Mouse (Mus musculus) hindlimb bud, embryonic 11.5 days (tissue): ENCODE data around the gene Minpp1.
"Not testable (repeated sequence)": the region's sequence is repeated elsewhere in the genome, so short reads cannot be mapped to it uniquely, and the experiment has no call there.

ENCODE experiments used
- DNase-seq: peaks from one replicate; pipeline ENCODE4 v3.0.0-alpha.2; 2012; ENCODE audit warnings: low read depth, low spot score; ENCODE audit errors: extremely low spot score

The Minpp1 gene

GRCm38 (mm10) chr19:32485681-32486105, at the start of gene Minpp1:
Gene Minpp1 (plus strand): TSS chr19:32485769.
- DNase-seq: no peak

DNA sequence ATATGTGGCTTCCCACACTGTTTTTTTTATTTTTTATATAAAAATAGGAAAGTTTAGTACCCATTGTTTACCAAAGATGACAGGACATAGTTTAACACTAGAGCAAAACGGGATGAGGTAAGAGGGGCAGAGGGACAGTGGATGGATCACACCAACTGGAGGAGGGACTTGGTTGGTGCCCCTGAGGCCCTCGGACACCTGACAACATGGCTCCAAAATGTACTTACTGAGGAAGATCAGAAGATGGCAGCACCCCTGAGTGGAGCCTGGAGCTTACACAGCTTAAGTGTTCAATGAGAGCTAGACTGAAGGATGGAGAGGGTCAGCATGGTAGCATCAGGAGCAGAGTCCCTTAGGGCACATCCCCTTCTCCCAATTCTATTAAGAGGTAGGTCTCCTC, 46.2 kb upstream of the Minpp1 start:
- DNase-seq: no peak

DNA sequence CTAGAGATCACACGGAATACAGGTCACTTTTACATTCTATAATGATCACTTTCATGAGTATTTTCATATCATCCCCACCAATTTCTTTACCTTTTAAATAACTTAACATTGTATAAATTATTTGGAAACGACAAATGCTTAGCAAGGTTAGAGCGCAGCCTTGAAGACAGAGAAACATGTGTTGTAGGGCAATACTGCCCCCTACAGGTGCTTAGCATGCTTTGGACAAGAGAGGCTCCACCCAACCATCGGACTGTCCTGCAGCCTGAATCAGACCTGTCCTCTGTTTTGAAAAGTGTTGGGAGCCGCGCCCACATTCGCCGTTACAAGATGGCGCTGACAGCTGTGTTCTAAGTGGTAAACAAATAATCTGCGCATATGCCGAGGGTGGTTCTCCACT, 44.0 kb upstream of the Minpp1 start:
- DNase-seq: no peak

DNA sequence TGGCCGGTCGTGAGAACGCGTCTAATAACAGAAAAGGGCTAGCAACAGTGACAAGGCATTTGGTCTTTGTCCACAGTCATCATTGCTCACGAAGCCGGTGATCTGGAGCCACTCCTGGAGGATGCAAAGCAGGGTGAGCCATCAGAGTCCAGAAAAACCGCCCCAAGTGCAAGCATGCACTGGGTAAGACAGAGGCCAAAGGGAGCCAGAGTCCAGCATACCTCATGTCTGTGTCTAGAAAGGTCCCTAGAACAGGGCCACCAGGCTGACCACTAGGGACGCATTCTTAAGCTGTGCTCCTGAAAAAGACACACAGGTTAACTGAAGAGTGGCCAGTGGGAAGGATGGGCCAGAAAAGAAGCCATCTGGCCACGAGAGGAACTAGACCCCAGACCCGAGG, 36.6 kb upstream of the Minpp1 start:
- no peak for DNase-seq

DNA sequence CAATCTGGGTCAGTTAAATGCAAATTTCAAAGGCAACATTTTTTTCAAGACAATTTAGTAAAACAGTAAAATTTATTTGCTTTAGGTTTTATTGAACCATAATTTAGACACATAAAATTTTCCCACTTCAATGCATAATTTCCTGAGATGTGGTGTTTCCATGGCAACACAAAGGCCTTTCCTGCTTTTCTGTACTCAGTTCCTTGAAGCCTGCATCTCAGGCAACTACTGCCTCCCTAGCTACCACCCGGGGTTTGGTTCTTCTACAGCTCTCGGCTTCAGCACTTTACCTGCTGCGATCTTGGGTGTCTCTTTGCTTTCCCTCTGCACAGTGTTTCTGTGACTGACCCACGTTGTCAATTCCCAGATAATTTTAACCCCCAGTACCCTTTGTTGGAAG, 33.3 kb upstream of the Minpp1 start:
- DNase-seq: no peak

GRCm38 (mm10) chr19:32456744-32457143, 28.8 kb upstream of the Minpp1 start:
- DNase-seq: no peak

GRCm38 (mm10) chr19:32457631-32458030, 27.9 kb upstream of the Minpp1 start:
- DNase-seq: not testable (repeated sequence)

- no peak for DNase-seq
Observed at GRCm38 (mm10) chr19:32463037-32463436, 22.5 kb upstream of the Minpp1 start.

DNA sequence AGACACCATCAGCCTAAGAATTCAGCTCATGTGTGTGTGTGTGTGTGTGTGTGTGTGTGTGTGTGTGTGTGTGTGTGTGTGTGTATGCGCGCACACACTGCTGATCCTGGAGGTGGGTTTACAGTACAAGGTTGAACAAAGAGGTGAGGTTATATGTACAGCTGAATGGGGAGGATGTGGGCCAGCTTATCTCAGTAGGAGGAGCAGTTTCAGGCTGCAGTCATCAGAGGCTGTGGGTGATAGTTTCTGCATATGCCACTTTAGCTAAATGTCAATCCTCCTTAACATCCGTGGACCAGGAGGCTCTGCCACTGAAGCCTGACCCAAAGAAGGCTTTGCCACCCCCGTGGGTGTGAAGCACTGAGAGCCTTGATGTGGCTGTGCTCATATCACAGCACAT, 20.3 kb upstream of the Minpp1 start:
- DNase-seq: no peak

GRCm38 (mm10) chr19:32466478-32466877, 19.1 kb upstream of the Minpp1 start, which contains the start of gene Rpl9-ps6:
Gene Rpl9-ps6 (minus strand): TSS chr19:32466578.
- no peak for DNase-seq

GRCm38 (mm10) chr19:32467325-32467724, 18.2 kb upstream of the Minpp1 start:
- DNase-seq: no peak

- DNase-seq: peak; percentile 61
Observed at GRCm38 (mm10) chr19:32470059-32470497, 15.5 kb upstream of the Minpp1 start.

GRCm38 (mm10) chr19:32470570-32471263, 14.9 kb upstream of the Minpp1 start:
- no peak for DNase-seq

DNA sequence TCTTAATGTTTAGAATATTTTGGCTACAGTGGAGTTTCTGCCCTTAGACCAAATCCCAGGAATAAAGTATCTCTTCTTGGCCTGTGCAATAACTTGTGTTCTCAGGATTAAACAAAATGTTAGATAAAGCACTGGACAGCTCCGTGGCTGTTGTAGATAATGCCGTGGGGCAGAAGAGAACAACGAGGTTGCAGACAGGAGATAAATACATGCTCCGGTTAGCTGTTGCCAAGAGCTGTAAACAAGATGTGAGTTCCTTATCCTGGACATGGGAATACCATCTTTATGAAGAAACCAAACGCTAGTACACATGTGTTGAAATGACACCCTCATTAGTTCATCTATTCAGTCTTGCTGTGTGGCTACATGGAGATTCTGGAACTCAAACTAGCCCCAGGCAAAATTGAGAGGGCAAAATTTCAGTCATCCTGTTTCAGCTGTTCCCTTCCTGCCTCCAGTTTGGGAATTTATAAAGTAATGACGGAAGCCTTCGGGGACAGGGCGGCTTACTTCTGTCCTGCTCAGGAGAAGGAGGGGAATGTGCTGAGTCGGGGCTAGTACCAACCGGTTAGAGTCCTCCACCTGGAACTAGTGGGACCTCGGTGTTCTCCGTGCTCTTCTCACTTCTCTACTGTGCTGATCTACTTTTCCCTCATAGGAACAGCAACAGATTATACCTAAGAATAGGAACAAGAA, 9.4 kb upstream of the Minpp1 start:
- no peak for DNase-seq

DNA sequence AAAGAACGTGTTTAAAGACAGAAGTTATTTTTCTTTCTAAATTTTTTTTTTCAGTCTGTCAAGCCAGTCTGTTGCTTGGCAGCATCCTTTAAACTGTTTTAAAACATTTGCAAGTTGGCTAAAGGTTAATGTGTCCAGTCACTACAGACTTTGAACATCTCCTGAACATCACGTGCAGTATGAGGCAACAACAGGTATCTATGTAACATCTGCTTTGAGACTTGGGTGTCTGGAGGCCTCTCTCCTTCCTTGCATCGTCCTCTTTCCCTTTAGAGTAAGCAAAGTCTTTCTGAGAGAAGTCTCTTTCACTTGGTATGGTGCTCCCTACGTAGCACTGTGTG, 8.9 kb upstream of the Minpp1 start:
- DNase-seq: no peak

DNA sequence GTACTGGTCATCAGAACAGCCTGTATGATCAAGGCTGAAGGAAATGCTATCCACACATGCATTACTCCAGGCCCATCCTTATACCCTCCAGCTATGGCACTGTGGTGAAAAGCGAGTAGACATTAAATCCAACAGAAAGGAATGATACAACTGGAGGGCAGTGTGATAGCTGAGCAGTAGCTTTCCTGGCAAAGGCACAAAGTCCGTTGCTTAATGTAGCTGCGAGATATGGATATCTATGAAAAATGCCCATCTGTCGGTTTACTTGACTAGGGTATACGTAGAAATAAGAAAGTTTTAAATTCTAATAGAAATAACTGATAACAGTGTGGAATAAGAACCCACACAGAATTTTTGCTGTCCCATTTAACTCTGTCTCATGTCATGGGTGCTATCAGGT, 5.3 kb upstream of the Minpp1 start:
- DNase-seq: no peak

GRCm38 (mm10) chr19:32480791-32481442, 4.7 kb upstream of the Minpp1 start:
- no peak for DNase-seq

- no peak for DNase-seq
Observed at GRCm38 (mm10) chr19:32481511-32481910, 4.1 kb upstream of the Minpp1 start.

GRCm38 (mm10) chr19:32484941-32485660, 468 bp upstream of the Minpp1 start:
- DNase-seq: no peak

DNA sequence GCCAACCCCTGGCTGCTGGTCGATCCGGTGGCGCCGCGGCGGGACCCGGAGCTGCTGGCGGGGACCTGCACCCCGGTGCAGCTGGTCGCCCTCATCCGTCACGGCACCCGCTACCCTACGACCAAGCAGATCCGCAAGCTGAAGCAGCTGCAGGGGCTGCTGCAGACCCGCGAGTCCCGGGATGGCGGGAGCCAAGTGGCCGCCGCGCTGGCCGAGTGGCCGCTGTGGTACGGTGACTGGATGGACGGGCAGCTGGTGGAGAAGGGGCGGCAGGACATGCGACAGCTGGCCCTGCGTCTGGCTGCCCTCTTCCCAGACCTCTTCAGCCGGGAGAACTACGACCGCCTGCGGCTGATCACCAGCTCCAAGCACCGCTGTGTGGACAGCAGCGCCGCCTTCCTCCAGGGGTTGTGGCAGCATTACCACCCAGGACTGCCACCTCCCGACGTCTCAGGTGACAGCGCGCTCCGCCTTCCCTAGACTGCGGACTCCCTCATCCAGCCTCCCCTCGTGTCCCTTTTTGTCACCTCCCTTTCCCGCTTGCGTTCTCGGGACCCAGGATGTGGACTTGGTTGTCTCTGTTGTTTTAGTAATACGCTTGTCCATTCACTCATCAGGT, 646 bp downstream of the Minpp1 start:
- not testable (repeated sequence) for DNase-seq
